19 mouse cellular contexts compared by ENCODE assay signal in genomic region chr11:3585983-3586618, GRCm38 (mm10). TPM values are rescaled to one million over a fixed set of nuclear protein-coding genes. Genes with fewer than 3 reads are reported as not detected.
DNase-seq lines count a peak whose midpoint lies in the region; ATAC-seq and TF ChIP-seq lines count a peak whose summit lies in the region.
"Had no signal": no experiment of that assay in that cellular context is flagged by ENCODE, and none has a peak within 500 bp of the region (broad histone marks: within the 10 kb centered on the region; RNA-seq: fewer than 3 reads in every experiment).

No protein-coding gene starts in this region.

- DNase-seq in heart, postnatal 0 days (ENCODE audit: low spot score): no peak
- DNase-seq in heart, postnatal 4 days: no peak
- DNase-seq in lung, postnatal 25 days (ENCODE audit: low spot score): no peak
- DNase-seq in Muller cell, postnatal 12 days (ENCODE audit: inconsistent ontology term): peak; percentile 36
- DNase-seq in ZHBTc4 (ENCODE audit: low read depth, low spot score): peak; percentile 60
- DNase-seq: adrenal gland, adult 8-10 months; cerebellum, adult 11-12 months; cerebellum, adult 9-10 months; cerebellum, postnatal 25 days; gastrocnemius, postnatal 36 days; heart, adult 11 months; heart, postnatal 10 days had no signal

- no peak for TF ChIP-seq EP300 in heart, postnatal 0 days (IDR thresholded peaks at IDR 0.05; ENCODE audit: low read depth)

- H3K4me1 ChIP-seq in heart, postnatal 0 days (ENCODE audit: control insufficient read depth, insufficient read depth): no peaks in the 10 kb centered on the region
- no peaks in the 10 kb centered on the region for H3K4me1 ChIP-seq in lung, embryonic 16.5 days (replicated peaks; ENCODE audit: control insufficient read depth, insufficient read depth, low read length)
- H3K4me1 ChIP-seq: embryonic facial prominence, embryonic 12.5 days; forebrain, embryonic 15.5 days; hindbrain, embryonic 13.5 days had no signal

- H3K4me2 ChIP-seq in heart, postnatal 0 days (ENCODE audit: low read depth, low read length): no peak overlapping the region
- H3K4me2 ChIP-seq in lung, embryonic 16.5 days (ENCODE audit: low read depth, low read length): no peak overlapping the region
- H3K4me2 ChIP-seq: embryonic facial prominence, embryonic 12.5 days; forebrain, embryonic 15.5 days; heart, embryonic 13.5 days; hindbrain, embryonic 13.5 days had no signal

- H3K9ac ChIP-seq in heart, postnatal 0 days (replicated peaks; ENCODE audit: low read depth, low read length): no peak overlapping the region
- no peak overlapping the region for H3K9ac ChIP-seq in lung, embryonic 16.5 days (ENCODE audit: low read length)
- H3K9ac ChIP-seq: embryonic facial prominence, embryonic 12.5 days; forebrain, embryonic 15.5 days; heart, embryonic 13.5 days; hindbrain, embryonic 13.5 days had no signal

- 56% methylated on average over 6 of the region's 6 CpGs for WGBS in heart, postnatal 0 days
- WGBS in lung, embryonic 16.5 days: 44% methylated on average over 6 of the region's 6 CpGs

- no peak overlapping the region for H3K4me3 ChIP-seq in heart, postnatal 0 days (ENCODE audit: low read depth, low read length)
- H3K4me3 ChIP-seq in lung, embryonic 16.5 days (ENCODE audit: low read length): no peak overlapping the region
- H3K4me3 ChIP-seq: embryonic facial prominence, embryonic 12.5 days; forebrain, embryonic 15.5 days; heart, embryonic 13.5 days; hindbrain, embryonic 13.5 days had no signal

- H3K9me3 ChIP-seq in heart, postnatal 0 days (replicated peaks; ENCODE audit: control insufficient read depth, low read length): no peaks in the 10 kb centered on the region
- H3K9me3 ChIP-seq in lung, embryonic 16.5 days (ENCODE audit: control insufficient read depth, low read length): no peaks in the 10 kb centered on the region
- H3K9me3 ChIP-seq: embryonic facial prominence, embryonic 12.5 days; forebrain, embryonic 15.5 days; heart, embryonic 13.5 days; hindbrain, embryonic 13.5 days had no signal

- no peaks in the 10 kb centered on the region for H3K27me3 ChIP-seq in heart, postnatal 0 days (ENCODE audit: control insufficient read depth, insufficient read depth, low read length)
- H3K27me3 ChIP-seq in lung, embryonic 16.5 days (ENCODE audit: control insufficient read depth, insufficient read depth, low read depth, low read length): no peaks in the 10 kb centered on the region
- H3K27me3 ChIP-seq: embryonic facial prominence, embryonic 12.5 days; forebrain, embryonic 15.5 days; heart, embryonic 13.5 days; hindbrain, embryonic 13.5 days had no signal

- no peak for TF ChIP-seq CTCF in heart, postnatal 0 days (IDR thresholded peaks at IDR 0.05; ENCODE audit: low read depth)

- no peaks in the 10 kb centered on the region for H3K36me3 ChIP-seq in heart, postnatal 0 days (replicated peaks; ENCODE audit: control insufficient read depth, insufficient read depth, low read length)
- no peaks in the 10 kb centered on the region for H3K36me3 ChIP-seq in lung, embryonic 16.5 days (ENCODE audit: control insufficient read depth, insufficient read depth, low read length)
- H3K36me3 ChIP-seq: embryonic facial prominence, embryonic 12.5 days; forebrain, embryonic 15.5 days; heart, embryonic 13.5 days; hindbrain, embryonic 13.5 days had no signal

- 0 out of 2 replicates have a peak overlapping the region, but pooled peaks have one; percentile 11 for H3K27ac ChIP-seq in heart, postnatal 0 days (ENCODE audit: low read depth)
- H3K27ac ChIP-seq in lung, embryonic 16.5 days (ENCODE audit: low read length): no peak overlapping the region
- H3K27ac ChIP-seq: embryonic facial prominence, embryonic 12.5 days; forebrain, embryonic 15.5 days; heart, embryonic 13.5 days; hindbrain, embryonic 13.5 days; hindbrain, postnatal 0 days had no signal

- no peak for ATAC-seq in heart, postnatal 0 days (ENCODE audit: insufficient read depth, low read depth)
- ATAC-seq in lung, embryonic 16.5 days (ENCODE audit: low read depth): 0 out of 2 replicates have a peak, but pooled peaks have one; percentile 38
- no peak for ATAC-seq in megakaryocyte, adult 5-6 weeks (ENCODE audit: poor library complexity, severe bottlenecking)
- ATAC-seq: forebrain, embryonic 15.5 days; hindbrain, postnatal 0 days had no signal

RNA-seq across cellular contexts. Expression of gene Smtn, which starts 45.7 kb away (rescaled TPM):
- 74.5 and 94.2 TPM in 2 replicates for total RNA-seq in heart, postnatal 0 days (2014; rRNA removed; ENCODE audit: low replicate concordance)
- polyA plus RNA-seq in heart, postnatal 0 days (2015; fragmentation: Nextera tagmentation; extraction: Ambion mirVana): 86.3 and 104 TPM in 2 replicates
- 100 to 1,000 TPM; 188 to 190 TPM for total RNA-seq in heart, postnatal 4 days (2021)
- polyA plus RNA-seq in lung, embryonic 16.5 days (2015; fragmentation: Nextera tagmentation; extraction: Ambion mirVana): 110 and 121 TPM in 2 replicates
- 12.2 and 12.5 TPM in 2 replicates for total RNA-seq in megakaryocyte, adult 5-6 weeks (2015)
- 5.1 and 8.8 TPM in 2 replicates for total RNA-seq in megakaryocyte, adult 5-6 weeks (2017)

Comparison
In these comparisons a context has a peak if more than half of its experiments do, and no peak if none do; other contexts are left out.
1. DNase-seq: peak in Muller cell, postnatal 12 days (single experiment) and ZHBTc4 (single experiment); none in heart, postnatal 0 days (single experiment), heart, postnatal 4 days (single experiment) and lung, postnatal 25 days (single experiment).